ENCODE assay signal across 16 mouse cellular contexts in the genomic region with DNA sequence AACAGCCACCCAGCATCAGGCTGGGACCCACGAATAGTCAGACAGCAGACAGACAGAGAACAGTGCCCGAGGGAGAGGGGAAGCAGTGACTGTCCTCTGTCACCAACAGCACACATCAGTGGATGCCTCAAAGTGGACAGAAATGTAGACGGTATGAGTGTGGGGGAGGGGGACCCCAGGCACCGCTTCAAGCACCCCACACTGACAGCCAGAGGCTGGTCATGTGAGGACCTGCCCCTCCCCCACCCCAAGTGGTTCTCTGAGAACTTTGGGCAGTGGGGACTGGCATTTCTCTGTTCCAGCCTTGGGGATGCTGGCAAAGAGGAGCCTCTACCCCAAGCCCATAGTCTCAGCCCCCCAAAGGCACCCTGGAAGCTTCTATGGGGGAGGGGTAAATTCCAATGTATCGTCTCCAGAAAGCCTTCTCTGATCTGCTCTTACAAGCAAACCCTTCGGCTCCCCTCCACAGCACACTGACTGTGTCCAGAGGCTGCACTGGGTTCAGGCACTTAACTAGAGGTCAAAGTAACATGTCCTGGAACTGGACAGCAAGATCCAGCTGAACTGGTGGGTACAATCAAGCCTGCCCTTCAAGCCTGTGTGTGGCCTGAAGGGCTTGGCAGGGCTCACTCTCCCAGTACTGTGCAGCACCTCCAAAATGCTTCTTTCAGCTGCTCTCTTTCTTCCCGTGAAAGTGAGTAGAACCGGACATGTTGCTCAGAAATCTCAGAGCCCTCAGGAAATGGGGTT. TPM values are rescaled to one million over a fixed set of nuclear protein-coding genes. Genes with fewer than 3 reads are reported as not detected.
DNase-seq lines count a peak whose midpoint lies in the region; ATAC-seq and TF ChIP-seq lines count a peak whose summit lies in the region.
"Had no signal": no experiment of that assay in that cellular context is flagged by ENCODE, and none has a peak within 500 bp of the region (broad histone marks: within the 10 kb centered on the region; RNA-seq: fewer than 3 reads in every experiment).

No protein-coding gene starts in this region.

- no peak for TF ChIP-seq CTCF in E14TG2a.4 (conservative IDR thresholded peaks at IDR 0.05; ENCODE audit: low read length)
- no peak for TF ChIP-seq CTCF in cortical plate, adult 2 months (IDR thresholded peaks at IDR 0.05; ENCODE audit: extremely low read depth, insufficient read depth, low read length)

- intact Hi-C loops in heart, postnatal 14 days (cut with DNase I): no loop called here

- H3K27ac ChIP-seq in heart, embryonic 10.5 days: no peak overlapping the region
- no peak overlapping the region for H3K27ac ChIP-seq in midbrain, embryonic 10.5 days (replicated peaks)
- no peak overlapping the region for H3K27ac ChIP-seq in midbrain, embryonic 13.5 days
- no peak overlapping the region for H3K27ac ChIP-seq in cortical plate, adult 2 months (ENCODE audit: insufficient read depth, low read length)
- H3K27ac ChIP-seq: forebrain, embryonic 10.5 days; heart, embryonic 15.5 days had no signal

- 22% methylated on average over 8 of the region's 8 CpGs for WGBS in heart, embryonic 10.5 days
- WGBS in midbrain, embryonic 10.5 days: 26% methylated on average over 8 of the region's 8 CpGs
- WGBS in midbrain, embryonic 13.5 days: 33% methylated on average over 8 of the region's 8 CpGs

- H3K4me2 ChIP-seq in midbrain, embryonic 13.5 days (replicated peaks): no peak overlapping the region
- H3K4me2 ChIP-seq: lung, embryonic 14.5 days had no signal

- peaks cover 61% of the 10 kb centered on the region for H3K27me3 ChIP-seq in heart, embryonic 10.5 days (ENCODE audit: insufficient read depth, poor library complexity, severe bottlenecking)
- peaks cover 65% of the 10 kb centered on the region for H3K27me3 ChIP-seq in midbrain, embryonic 10.5 days (ENCODE audit: low read depth, poor library complexity, severe bottlenecking)
- H3K27me3 ChIP-seq in midbrain, embryonic 13.5 days: peaks cover 58% of the 10 kb centered on the region
- peaks cover 59% of the 10 kb centered on the region for H3K27me3 ChIP-seq in E14TG2a.4 (ENCODE audit: insufficient read depth, low read length)

- no peaks in the 10 kb centered on the region for H3K9me3 ChIP-seq in heart, embryonic 10.5 days
- H3K9me3 ChIP-seq in midbrain, embryonic 10.5 days (replicated peaks): no peaks in the 10 kb centered on the region
- no peaks in the 10 kb centered on the region for H3K9me3 ChIP-seq in midbrain, embryonic 13.5 days
- H3K9me3 ChIP-seq in E14TG2a.4 (ENCODE audit: low read length): no peaks in the 10 kb centered on the region
- H3K9me3 ChIP-seq: forebrain, embryonic 10.5 days; heart, embryonic 15.5 days had no signal

- no peak overlapping the region for H3K9ac ChIP-seq in midbrain, embryonic 13.5 days (replicated peaks)
- H3K9ac ChIP-seq: heart, embryonic 15.5 days; lung, embryonic 14.5 days had no signal

- no peak for DNase-seq in heart, embryonic 10.5 days (ENCODE audit: low spot score)
- no peak for DNase-seq in heart, postnatal 14 days
- no peak for DNase-seq in midbrain, embryonic 10.5 days (ENCODE audit: low spot score)
- no peak for DNase-seq in lung, postnatal 14 days
- DNase-seq: lung, embryonic 14.5 days had no signal

- H3K4me3 ChIP-seq in heart, embryonic 10.5 days: 0 out of 2 replicates have a peak overlapping the region, but pooled peaks have one; percentile 4
- H3K4me3 ChIP-seq in midbrain, embryonic 10.5 days: peak overlapping the region; percentile 67; the same call in 1 of the 2 replicates
- H3K4me3 ChIP-seq in midbrain, embryonic 13.5 days (replicated peaks): no peak overlapping the region
- H3K4me3 ChIP-seq in E14TG2a.4 (replicated peaks; ENCODE audit: low read length): peak overlapping the region; percentile 93
- no peak overlapping the region; the same call in 1 of the 2 replicates for H3K4me3 ChIP-seq in cortical plate, adult 2 months (ENCODE audit: insufficient read depth, low read length)

- H3K36me3 ChIP-seq in heart, embryonic 10.5 days: no peaks in the 10 kb centered on the region
- no peaks in the 10 kb centered on the region for H3K36me3 ChIP-seq in midbrain, embryonic 10.5 days
- no peaks in the 10 kb centered on the region; the same call in 1 of the 2 replicates for H3K36me3 ChIP-seq in midbrain, embryonic 13.5 days
- no peaks in the 10 kb centered on the region for H3K36me3 ChIP-seq in E14TG2a.4 (ENCODE audit: insufficient read depth, low read length)
- H3K36me3 ChIP-seq: forebrain, embryonic 10.5 days; heart, embryonic 15.5 days had no signal

- H3K4me1 ChIP-seq in heart, embryonic 10.5 days: peaks cover 46% of the 10 kb centered on the region
- peaks cover 40% of the 10 kb centered on the region for H3K4me1 ChIP-seq in midbrain, embryonic 10.5 days
- H3K4me1 ChIP-seq in midbrain, embryonic 13.5 days (replicated peaks): peaks cover 47% of the 10 kb centered on the region
- peaks cover 56% of the 10 kb centered on the region for H3K4me1 ChIP-seq in E14TG2a.4 (replicated peaks; ENCODE audit: low read depth, low read length)
- no peaks in the 10 kb centered on the region; the same call in 1 of the 2 replicates for H3K4me1 ChIP-seq in cortical plate, adult 2 months (ENCODE audit: control insufficient read depth, insufficient read depth, low read length)

- 0 out of 2 replicates have a peak, but pooled peaks have one; percentile 7 for TF ChIP-seq POLR2A in cortical plate, adult 2 months (IDR thresholded peaks at IDR 0.05; ENCODE audit: extremely low read depth, insufficient read depth, low read length)

- ATAC-seq in midbrain, embryonic 13.5 days: no peak
- ATAC-seq: inflammation-experienced regulatory T-cells, adult 6 months; Patski had no signal

RNA-seq across cellular contexts. Expression of a gene that starts 1.3 kb away (rescaled TPM):
- polyA plus RNA-seq in heart, embryonic 10.5 days (2016; fragmentation: Nextera tagmentation; extraction: Ambion mirVana): 0.10 TPM in 1 of 2 replicates, not detected in the other
- not detected for total RNA-seq in heart, postnatal 14 days (2021)
- polyA plus RNA-seq in midbrain, embryonic 10.5 days (2016; fragmentation: Nextera tagmentation; extraction: Ambion mirVana): 1.2 and 2.7 TPM in 2 replicates
- 4.4 and 5.1 TPM in 2 replicates for polyA plus RNA-seq in midbrain, embryonic 13.5 days (2015; fragmentation: Nextera tagmentation; extraction: Ambion mirVana)
- polyA plus RNA-seq in cortical plate, adult 2 months (2012; rRNA removed): 83.6 and 103 TPM in 2 replicates
- total RNA-seq: common myeloid progenitor, adult 5-6 weeks; gastrocnemius, adult 18-20 months; granulocyte monocyte progenitor cell, adult 5-6 weeks; liver, adult 2 months had no signal
- polyA plus RNA-seq: heart, embryonic 15.5 days; inflammation-experienced regulatory T-cells, adult 6 months; liver, adult 2 months; lung, embryonic 14.5 days had no signal

RNA-seq across cellular contexts. Expression of a gene that starts 13.5 kb away (rescaled TPM):
- polyA plus RNA-seq in heart, embryonic 10.5 days (2016; fragmentation: Nextera tagmentation; extraction: Ambion mirVana): 29.7 and 38.0 TPM in 2 replicates
- total RNA-seq in heart, postnatal 14 days (2021): 10 to 100 TPM; 33.4 to 35.7 TPM
- 30.5 and 43.3 TPM in 2 replicates for polyA plus RNA-seq in midbrain, embryonic 10.5 days (2016; fragmentation: Nextera tagmentation; extraction: Ambion mirVana)
- polyA plus RNA-seq in midbrain, embryonic 13.5 days (2015; fragmentation: Nextera tagmentation; extraction: Ambion mirVana): 60.6 and 66.1 TPM in 2 replicates
- 45.3 and 48.2 TPM in 2 replicates for polyA plus RNA-seq in cortical plate, adult 2 months (2012; rRNA removed)

RNA-seq across cellular contexts. Expression of a gene that starts 35.2 kb away (rescaled TPM):
- 28.2 and 29.7 TPM in 2 replicates for polyA plus RNA-seq in heart, embryonic 10.5 days (2016; fragmentation: Nextera tagmentation; extraction: Ambion mirVana)
- 10 to 100 TPM; 18.7 to 19.7 TPM for total RNA-seq in heart, postnatal 14 days (2021)
- polyA plus RNA-seq in midbrain, embryonic 10.5 days (2016; fragmentation: Nextera tagmentation; extraction: Ambion mirVana): 33.2 and 37.9 TPM in 2 replicates
- polyA plus RNA-seq in midbrain, embryonic 13.5 days (2015; fragmentation: Nextera tagmentation; extraction: Ambion mirVana): 37.1 and 37.3 TPM in 2 replicates
- polyA plus RNA-seq in cortical plate, adult 2 months (2012; rRNA removed): 27.4 and 28.4 TPM in 2 replicates

Comparison
In these comparisons a context has a peak if more than half of its experiments do, and no peak if none do; other contexts are left out.
1. H3K4me3 ChIP-seq: peak in heart, embryonic 10.5 days (single experiment), midbrain, embryonic 10.5 days (single experiment) and E14TG2a.4 (single experiment); none in midbrain, embryonic 13.5 days (single experiment) and cortical plate, adult 2 months (single experiment).
2. RNA of a gene that starts 1.3 kb away (polyA plus RNA-seq): 83.6 to 103 TPM in cortical plate, adult 2 months; 4.4 to 5.1 TPM in midbrain, embryonic 13.5 days, 1.2 to 2.7 TPM in midbrain, embryonic 10.5 days and 0.10 TPM in heart, embryonic 10.5 days; every median in the first group is over 10 times any median in the second.